Mouse (Mus musculus) intestine, embryonic 16.5 days (tissue): Measurements from ENCODE around the gene Pus3. TPM values are rescaled to one million over a fixed set of nuclear protein-coding genes. Genes with fewer than 3 reads are reported as not detected.
"Not testable (repeated sequence)": the region's sequence is repeated elsewhere in the genome, so short reads cannot be mapped to it uniquely, and the experiment has no call there.

ENCODE experiments used
- ATAC-seq: fragments of 200-750 bp; cut with Nextera tagmentation; 2 replicates; pipeline ENCODE4 v1.8.0; 2017; ENCODE audit warnings: moderate TSS enrichment, moderate library complexity
- H3K27ac ChIP-seq: fragments of 300-500 bp; sonication (generic); 2 replicates; pipeline ENCODE4 v1.5.1; 2014; ENCODE audit warnings: mild to moderate bottlenecking, low read length
- H3K27me3 ChIP-seq: fragments of 300-500 bp; sonication (generic); replicated peaks from 2 replicates; pipeline ENCODE4 v1.6.1; 2014; ENCODE audit warnings: low read length, control low read depth, mixed read lengths; ENCODE audit not compliant: control insufficient read depth, insufficient read depth
- H3K36me3 ChIP-seq: fragments of 300-500 bp; sonication (generic); 2 replicates; pipeline ENCODE4 v1.6.1; 2014; ENCODE audit warnings: low read length, control low read depth; ENCODE audit not compliant: control insufficient read depth, insufficient read depth
- H3K4me1 ChIP-seq: fragments of 300-500 bp; sonication (generic); 2 replicates; pipeline ENCODE4 v1.6.1; 2014; ENCODE audit warnings: low read length, control low read depth, mixed read lengths; ENCODE audit not compliant: control insufficient read depth, insufficient read depth
- H3K4me2 ChIP-seq: fragments of 300-500 bp; sonication (generic); 2 replicates; pipeline ENCODE4 v1.6.1; 2014; ENCODE audit warnings: low read depth, low read length, control low read depth
- H3K4me3 ChIP-seq: fragments of 300-500 bp; sonication (generic); 2 replicates; pipeline ENCODE4 v1.5.1; 2014; ENCODE audit warnings: mild to moderate bottlenecking, low read length
- H3K9ac ChIP-seq: fragments of 300-500 bp; sonication (generic); 2 replicates; pipeline ENCODE4 v1.6.1; 2014; ENCODE audit warnings: low read depth, low read length
- H3K9me3 ChIP-seq: fragments of 300-500 bp; sonication (generic); 2 replicates; pipeline ENCODE4 v1.6.1; 2016; ENCODE audit warnings: low read length, control low read depth; ENCODE audit not compliant: control insufficient read depth
- WGBS: fragments of 180-500 bp; shearing (Covaris S2); extraction: QIAGEN DNeasy Blood & Tissue Kit; methylation state at CpG from one replicate; pipeline ENCODE4 v1.1.7; 2014; 5-methylcytosine and 5-hydroxymethylcytosine counted together
- polyA plus RNA-seq: library from polyadenylated mRNA; unstranded; fragments of >200 nt; fragmentation: Nextera tagmentation; extraction: Ambion mirVana; gene quantifications from 2 replicates; pipeline ENCODE4 v1.2.1, GENCODE M21; 2015

Gene Pus3
- polyA plus RNA-seq, 1 experiment from 2014 or later, result 16.5 TPM

DNA sequence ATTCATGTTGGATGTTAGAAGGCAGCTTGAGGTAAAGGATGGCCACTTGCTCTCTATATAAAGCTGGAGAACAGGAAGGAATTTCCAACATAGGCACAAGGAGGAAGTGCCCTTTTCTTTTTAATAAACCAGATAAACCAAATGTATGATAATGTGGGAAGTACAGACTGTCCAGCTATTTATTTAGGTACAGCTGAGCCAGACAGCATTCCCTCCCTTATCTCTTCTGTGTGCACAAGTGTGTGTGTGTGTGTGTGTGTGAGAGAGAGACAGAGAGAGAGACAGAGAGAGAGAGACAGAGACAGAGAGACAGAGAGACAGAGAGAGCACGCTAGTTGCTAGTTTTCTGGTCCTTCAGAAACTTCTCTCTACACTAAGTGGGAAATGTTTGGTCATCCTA lies 53.4 kb downstream of the Pus3 start, which contains the start of gene Pate4:
TSS of gene Pate4 (minus strand) at position 101 of the 400 bp plus-strand sequence.
- Histone ChIP-seq H3K4me2 (no peak within 1 kb of the TSS), H3K9ac (no peak within 1 kb of the TSS), H3K9me3 (no peaks in the 10 kb centered on the region), H3K36me3 (no peaks in the 10 kb centered on the region), H3K27ac (no peak within 1 kb of the TSS), H3K27me3 (no peaks in the 10 kb centered on the region), H3K4me1 (no peaks in the 10 kb centered on the region), H3K4me3 (no peak within 1 kb of the TSS)
- ATAC-seq, result no peak
- WGBS, result 86% methylated on average over 1 of the region's 1 CpGs

DNA sequence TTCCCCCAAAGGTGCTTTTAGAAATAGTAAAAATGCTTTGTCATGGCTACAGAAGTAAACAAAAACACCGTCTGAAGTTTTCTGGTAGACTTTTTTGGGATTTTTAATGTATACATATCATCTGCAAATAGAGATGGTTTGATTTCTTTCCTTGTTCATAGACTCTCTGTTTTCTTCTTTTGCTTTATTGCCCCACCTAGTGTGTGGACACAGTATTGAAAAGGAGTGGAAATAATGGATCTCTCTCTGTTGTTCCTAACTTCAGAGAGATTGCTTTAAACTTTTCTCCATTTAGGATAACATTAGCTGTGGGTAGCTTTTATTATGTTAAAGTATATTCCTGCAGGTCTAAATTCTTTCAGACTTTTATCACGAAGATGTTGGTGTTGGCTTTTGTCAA lies 55.6 kb downstream of the Pus3 start:
- Histone ChIP-seq H3K4me1 (no peaks in the 10 kb centered on the region), H3K9ac (no peak overlapping the region), H3K4me2 (no peak overlapping the region), H3K9me3 (no peaks in the 10 kb centered on the region), H3K36me3 (no peaks in the 10 kb centered on the region), H3K4me3 (no peak overlapping the region), H3K27ac (no peak overlapping the region), H3K27me3 (no peaks in the 10 kb centered on the region)
- no peak for ATAC-seq
- 33% methylated on average over 2 of the region's 2 CpGs for WGBS

DNA sequence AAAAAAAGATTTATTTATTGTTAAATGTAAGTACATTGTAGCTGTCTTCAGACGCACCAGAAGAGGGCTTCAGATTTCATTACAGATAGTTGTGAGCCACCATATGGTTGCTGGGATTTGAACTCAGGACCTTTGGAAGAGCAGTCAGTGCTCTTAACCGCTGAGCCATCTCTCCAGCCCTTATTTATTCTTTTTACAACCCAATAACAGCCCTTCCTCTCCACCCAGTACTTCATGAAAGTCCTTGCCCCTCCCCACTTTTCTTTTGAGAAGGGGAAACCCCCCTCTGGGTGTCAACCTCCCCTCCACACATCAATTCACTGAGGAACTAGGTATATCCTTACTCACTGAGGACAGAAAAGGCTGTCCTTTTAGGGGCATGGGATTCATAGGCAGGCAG lies 58.4 kb downstream of the Pus3 start:
- H3K36me3 ChIP-seq, H3K27me3 ChIP-seq, H3K4me3 ChIP-seq, H3K4me2 ChIP-seq, ATAC-seq, H3K9ac ChIP-seq, H3K27ac ChIP-seq, H3K9me3 ChIP-seq, H3K4me1 ChIP-seq: not testable (repeated sequence)
- 66% methylated on average over 2 of the region's 2 CpGs for WGBS

Other genes starting within 250 kb of the Pus3 start
- gene Cdon, start 137.5 kb upstream of the Pus3 start, polyA plus RNA-seq, result 4.7 and 5.5 TPM in 2 replicates
- not detected in 2 replicates for gene Gm1113, start 40.3 kb upstream of the Pus3 start, polyA plus RNA-seq
- gene Ddx25, start 67 bp upstream of the Pus3 start, polyA plus RNA-seq, result 1.1 and 1.2 TPM in 2 replicates
- 0.38 and 0.66 TPM in 2 replicates for gene Pate2, start 11.7 kb downstream of the Pus3 start, polyA plus RNA-seq
- gene Hyls1, start 11.8 kb downstream of the Pus3 start, polyA plus RNA-seq, result 10.8 TPM in 2 replicates
- not detected in 2 replicates for gene Pate4, start 53.3 kb downstream of the Pus3 start, polyA plus RNA-seq
- gene Pate3, start 89.6 kb downstream of the Pus3 start, polyA plus RNA-seq, result not detected in 2 replicates
- gene Pate1, start 128.8 kb downstream of the Pus3 start, polyA plus RNA-seq, result not detected in 2 replicates
- gene Gm17677, start 182.5 kb downstream of the Pus3 start, polyA plus RNA-seq, result not detected in 2 replicates
- gene Gm17727, start 219.5 kb downstream of the Pus3 start, polyA plus RNA-seq, result not detected in 2 replicates
- not detected in 2 replicates for gene Gm27235, start 231.5 kb downstream of the Pus3 start, polyA plus RNA-seq
- not detected in 2 replicates for gene D730048I06Rik, start 231.5 kb downstream of the Pus3 start, polyA plus RNA-seq